Mouse (Mus musculus) kidney, postnatal 36 days (tissue): ENCODE measurements at regions not wholly inside any gene's neighbourhood (a gene's known extent, or its start where the extent isn't known, plus 50 kb on each side); places are given as distances from the start of the nearest gene placed in this dataset.

Experiments used
- DNase-seq, 2 experiments: peaks; one replicate each; pipeline ENCODE4 v3.0.0; 2021 to 2022; ENCODE audit warnings: mixed read lengths in 2 of 2

GRCm38 (mm10) chr14:114808621-114809020 is 283.4 kb upstream of the Gpc5 start:
- DNase-seq, result no peak

DNA sequence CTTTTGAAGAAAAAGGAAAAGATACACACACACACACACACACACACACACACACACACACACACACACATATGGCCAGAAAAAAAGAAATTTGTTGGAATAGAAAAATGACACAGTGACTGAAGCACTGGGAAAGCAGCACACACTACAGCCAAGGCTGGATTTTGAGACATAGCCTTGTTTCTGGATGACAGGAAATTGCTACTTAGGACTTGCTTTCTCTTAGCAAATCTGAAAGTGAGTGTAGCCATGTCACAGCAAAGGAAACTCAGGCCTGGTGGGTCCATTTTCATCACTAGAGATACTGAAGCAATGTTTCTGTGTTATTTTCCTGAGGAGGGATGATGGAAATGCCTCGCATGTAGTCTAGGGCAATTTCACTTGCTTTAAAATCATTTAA is 271.3 kb upstream of the Gpc5 start:
- no peak for DNase-seq

GRCm38 (mm10) chr14:114821098-114821594 is 270.9 kb upstream of the Gpc5 start:
- DNase-seq, result no peak

DNA sequence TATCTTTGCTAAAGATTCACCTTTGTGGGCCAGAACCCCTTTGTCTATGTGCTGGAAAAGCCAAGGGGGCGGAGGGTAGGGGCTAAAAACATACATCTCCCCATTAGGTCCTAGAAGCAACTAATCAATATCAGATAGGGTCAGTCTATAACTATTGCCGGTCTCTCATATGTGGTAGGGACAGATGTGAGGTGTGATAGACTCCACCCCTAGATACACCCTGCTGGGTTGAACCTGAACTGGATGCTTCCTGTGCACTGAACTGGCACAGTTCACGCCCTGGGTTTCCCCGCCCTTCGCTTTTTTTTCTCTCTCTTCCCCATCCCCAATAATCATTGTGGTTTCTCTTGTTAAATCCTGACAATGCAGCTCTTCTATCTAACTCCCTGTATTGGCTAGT is 270.3 kb upstream of the Gpc5 start:
- no peak for DNase-seq

- DNase-seq, result no peak
These were observed 265.2 kb upstream of the Gpc5 start for GRCm38 (mm10) chr14:114826662-114827321.

DNA sequence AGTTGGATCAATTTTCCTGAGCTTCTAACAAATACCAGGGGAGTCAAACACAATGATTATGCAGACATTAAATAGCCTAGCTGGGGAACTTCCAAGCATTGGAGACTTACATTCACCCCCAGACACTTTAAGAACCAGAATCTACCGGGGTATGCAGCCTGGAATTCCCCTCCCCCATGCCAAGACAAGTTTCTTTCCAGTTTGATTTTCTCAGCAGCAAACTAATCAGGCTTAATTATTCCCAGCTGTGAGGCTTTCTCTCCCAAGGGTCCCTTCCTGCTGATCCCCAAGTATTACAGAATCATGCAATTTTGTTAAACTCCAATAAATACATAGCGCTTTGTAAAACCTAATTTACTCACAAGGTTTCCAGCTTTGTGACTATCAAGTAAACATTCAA is 262.7 kb upstream of the Gpc5 start:
- DNase-seq, result no peak

- DNase-seq, result peak in 1 of 2 experiments; percentile 9
These were observed 259.0 kb upstream of the Gpc5 start for GRCm38 (mm10) chr14:114832987-114833386.

DNA sequence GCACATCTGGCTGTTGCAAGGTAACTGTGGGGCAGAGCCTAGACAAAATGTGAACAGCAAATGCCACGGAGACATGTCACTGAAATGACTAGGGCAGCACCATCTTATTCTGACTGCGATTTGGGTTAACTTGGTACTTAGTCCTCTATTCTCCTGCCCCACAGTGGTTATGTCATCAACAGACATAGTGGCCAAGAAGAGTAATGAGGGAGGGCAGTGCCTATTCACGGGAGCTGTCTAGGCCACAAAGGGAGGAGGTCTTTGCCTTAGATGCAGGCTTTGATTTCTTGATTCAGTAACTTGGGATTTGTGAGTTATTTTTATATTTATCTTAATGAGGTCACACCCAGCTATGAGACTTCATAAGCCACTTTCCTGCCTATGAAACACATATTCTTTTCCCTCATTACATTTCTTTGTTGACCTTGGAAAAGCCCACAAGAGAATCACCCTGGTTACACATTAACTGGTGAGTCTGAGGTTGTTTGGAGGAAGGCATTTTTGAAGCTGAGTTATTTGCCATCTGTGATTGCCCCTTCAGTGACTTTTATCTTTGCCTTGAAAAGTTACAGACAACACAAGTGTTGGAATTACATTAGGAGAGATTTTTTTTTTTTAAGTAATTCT is 255.2 kb upstream of the Gpc5 start:
- no peak for DNase-seq

DNA sequence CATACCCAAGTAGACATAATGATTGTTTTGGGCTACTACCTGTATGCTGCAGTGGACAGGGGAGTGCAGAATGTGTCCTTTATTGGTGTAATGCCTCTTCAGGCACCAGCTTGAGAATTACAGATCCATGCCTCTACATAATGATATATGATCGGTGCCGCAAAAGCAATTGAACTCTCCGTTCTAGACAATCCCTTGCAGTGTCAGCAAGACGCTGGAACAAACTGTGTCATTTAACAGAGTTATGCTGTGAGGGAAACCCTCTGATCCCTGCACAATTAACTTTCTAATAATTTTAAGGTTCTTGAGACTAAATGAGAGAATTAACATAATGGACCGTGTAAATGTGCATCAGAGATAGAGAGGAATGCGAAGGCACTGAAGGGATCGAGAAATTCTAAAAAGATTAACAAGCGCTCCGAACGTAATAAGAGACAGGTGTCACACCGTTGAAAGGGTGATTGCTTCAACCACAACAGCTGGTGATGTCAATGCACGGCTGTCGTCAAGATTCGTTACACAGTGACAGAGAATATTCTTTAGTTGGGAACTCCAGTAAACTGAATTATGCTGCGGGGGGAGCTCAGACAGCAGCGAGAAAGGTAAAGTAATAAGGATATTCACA is 254.3 kb upstream of the Gpc5 start:
- DNase-seq, result no peak

GRCm38 (mm10) chr14:114839340-114839903 is 252.6 kb upstream of the Gpc5 start:
- no peak for DNase-seq

DNA sequence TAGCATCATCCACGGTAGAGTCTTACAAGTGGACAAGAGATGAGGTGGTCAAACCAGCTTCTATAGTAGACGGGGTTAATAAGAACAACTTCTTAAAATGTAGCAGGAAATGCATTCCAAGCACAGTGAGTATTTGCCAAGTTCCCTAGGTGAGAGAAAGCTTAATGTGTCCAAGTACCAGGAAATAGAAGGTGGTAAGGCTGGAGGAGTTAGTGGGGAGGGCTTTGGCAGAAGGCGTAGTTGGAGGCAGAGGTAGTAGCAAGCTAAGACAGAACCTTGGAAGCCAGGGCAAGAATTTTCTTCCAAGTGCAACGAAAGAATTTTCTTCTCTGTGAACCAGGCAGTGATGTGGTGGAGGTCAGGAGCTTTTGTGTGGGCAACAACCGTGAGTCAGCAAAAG is 251.2 kb upstream of the Gpc5 start:
- DNase-seq, result no peak

- no peak for DNase-seq
These were observed 250.5 kb upstream of the Gpc5 start for GRCm38 (mm10) chr14:114841552-114841951.

- no peak for DNase-seq
These were observed 249.7 kb upstream of the Gpc5 start for GRCm38 (mm10) chr14:114842327-114842726.

DNA sequence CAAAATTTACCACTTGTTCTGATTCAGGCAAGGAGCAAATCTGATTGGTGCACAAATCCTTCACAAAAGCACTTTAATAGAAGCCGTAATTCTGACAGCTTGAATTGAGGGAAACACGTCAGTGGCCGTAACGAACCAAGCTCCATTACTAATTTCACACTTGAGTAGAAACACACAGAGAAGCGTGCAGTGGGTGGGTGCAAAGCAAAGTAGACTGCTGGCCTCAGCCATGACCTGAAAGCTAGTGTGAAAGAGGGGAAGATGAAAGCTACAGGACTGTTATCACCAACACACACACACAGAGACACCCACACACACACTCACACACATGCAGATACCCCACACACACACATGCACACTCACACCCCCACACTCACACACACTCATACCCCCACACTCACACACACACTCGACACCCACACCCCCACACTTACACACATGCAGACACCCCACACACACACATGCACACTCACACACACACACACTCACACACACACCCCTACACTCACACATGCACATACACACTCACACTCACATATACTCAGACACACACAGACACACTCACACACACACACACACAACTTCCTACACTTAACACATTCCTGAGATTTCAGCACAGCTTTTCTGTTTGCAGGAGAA is 248.8 kb upstream of the Gpc5 start:
- no peak for DNase-seq

DNA sequence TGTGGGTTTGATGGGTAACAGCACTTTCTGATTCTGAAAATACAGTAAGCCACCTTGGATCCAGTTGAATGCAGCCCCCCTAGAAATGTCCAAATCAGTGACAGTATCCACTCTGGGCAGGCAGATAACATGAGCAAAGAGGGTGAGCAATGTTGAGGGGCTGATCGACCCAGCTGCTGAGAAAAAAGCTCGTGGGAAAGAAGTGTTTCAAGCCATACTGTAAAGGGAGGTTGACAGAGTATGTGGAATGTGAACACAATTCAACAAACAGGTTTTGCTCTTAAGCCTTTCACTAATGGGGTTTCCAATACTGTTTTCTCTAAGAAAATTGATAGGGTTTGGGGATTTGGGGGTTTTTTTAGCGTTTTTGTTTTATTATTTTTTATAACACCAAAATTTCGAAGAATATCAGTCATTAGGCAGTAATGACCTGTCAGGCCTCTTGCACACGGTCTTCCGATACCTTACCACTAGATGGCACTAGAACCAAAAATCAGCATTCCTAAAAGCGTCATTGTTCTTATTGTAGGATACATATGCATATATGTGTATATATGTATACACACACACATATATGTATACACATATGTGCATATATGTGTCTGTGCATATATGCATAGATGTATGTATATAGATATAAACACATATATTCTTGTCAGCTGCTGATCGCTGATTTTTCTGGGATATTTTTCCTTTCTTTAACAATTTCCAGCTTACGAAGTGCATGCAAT is 237.5 kb upstream of the Gpc5 start:
- DNase-seq, result peak; percentile 15 to 24

- no peak for DNase-seq
These were observed 236.8 kb upstream of the Gpc5 start for GRCm38 (mm10) chr14:114855055-114855740.

DNA sequence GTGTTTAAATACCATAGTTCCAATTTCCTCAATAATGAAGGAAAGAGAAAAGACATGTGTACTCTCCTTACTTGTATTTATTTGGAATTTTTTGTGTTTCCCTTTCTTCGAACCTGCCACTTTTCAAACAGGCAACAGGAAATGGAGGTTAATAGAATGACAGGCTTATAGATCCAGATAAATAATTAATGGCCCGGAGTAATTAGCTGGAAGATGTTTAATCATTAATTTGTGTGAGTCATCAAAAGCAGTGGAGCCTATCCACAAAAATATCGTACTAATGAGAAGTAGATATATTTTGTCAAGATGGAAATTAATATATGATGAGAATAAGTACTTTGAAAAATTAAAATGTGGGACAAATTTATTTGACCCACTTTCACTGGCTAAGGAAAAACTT is 236.3 kb upstream of the Gpc5 start:
- no peak for DNase-seq

DNA sequence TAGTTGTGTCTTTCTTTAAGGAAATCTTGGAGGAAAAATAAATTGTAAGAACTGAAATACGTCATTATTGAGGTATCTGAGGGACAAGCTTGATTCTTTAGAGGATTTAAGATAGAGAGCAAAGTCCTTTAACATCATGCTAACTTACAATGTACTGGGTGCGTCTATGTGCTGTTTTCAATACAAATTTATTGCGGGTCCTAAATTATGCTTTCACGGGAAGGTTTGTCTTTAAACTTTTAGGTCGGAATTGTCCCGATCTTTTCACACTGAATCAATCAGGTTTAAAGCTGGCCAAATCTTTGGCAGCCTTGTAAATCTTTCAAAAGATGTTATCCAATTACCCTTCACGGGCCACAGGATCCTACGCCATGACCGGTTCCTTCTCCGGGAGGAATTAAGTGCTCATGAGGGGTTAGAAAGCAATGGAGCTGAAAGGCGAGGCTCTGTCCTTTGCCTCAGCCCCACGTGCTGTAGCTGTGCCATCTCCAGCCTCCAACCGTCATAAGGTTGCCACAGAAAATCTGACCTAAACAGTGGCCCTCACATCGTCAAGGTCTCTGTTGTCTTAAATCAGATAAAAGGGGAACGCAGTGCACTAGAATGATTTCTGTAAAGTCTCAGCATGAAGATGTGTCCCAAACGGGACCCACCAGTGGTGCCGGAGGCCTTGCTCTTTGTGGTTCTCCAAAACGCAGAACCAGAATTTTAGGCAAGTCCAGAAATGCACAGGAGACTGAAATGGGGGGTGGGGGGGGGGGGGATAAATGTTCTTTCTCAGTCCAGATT is 235.6 kb upstream of the Gpc5 start:
- DNase-seq, result peak; percentile 19 to 28

DNA sequence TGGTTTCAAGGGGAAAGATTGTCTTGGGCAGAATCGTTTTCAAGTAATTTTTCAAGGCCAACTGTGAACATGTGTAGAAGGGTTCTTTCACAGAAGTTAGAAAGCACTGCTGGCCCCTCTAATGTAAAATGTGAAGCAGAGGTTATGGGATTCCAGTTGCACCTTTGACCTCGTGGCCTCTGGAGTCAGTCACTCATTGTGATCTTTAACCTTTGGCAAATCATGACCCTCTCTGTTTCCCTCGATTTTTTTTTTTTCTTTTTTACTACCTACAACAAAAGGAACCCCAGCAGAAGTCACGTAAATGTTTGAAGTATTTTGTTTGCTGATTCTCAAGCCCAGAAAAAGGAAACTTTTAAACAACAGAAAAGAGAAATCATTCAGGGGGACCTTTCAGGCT is 234.8 kb upstream of the Gpc5 start:
- DNase-seq, result no peak

DNA sequence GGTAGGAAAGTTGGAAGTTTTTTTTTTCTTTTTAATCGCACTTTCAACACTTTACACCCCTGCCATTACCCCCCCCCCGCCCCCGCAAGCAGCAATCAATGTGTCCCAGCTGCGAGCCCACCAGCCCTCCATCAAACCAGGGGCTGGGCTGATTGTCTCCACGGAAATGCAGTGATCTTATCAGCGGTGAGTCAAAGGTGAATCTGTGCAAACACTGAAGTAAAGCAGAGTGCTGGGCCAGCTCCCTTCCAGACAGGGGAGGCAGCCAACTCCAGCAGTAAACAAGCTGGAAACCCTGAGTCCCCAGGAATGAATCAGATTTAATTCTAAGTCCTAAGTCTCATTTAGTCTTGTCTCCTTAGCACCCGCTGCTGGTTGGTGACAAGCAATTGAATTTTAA is 234.3 kb upstream of the Gpc5 start:
- peak in 1 of 2 experiments; percentile 8 for DNase-seq

- no peak for DNase-seq
These were observed 228.4 kb upstream of the Gpc5 start for GRCm38 (mm10) chr14:114863585-114863984.
